Mouse (Mus musculus): ENCODE results near the gene Cdh4.

GRCm38 (mm10) chr2:179535204-179535603 lies 93.0 kb downstream of the Cdh4 start:
- TF ChIP-seq CTCF (IDR thresholded peaks at IDR 0.05; ENCODE audit: low read depth) (no peak), EP300 (IDR thresholded peaks at IDR 0.05; ENCODE audit: low read depth) (no peak)
